In the genomic region with DNA sequence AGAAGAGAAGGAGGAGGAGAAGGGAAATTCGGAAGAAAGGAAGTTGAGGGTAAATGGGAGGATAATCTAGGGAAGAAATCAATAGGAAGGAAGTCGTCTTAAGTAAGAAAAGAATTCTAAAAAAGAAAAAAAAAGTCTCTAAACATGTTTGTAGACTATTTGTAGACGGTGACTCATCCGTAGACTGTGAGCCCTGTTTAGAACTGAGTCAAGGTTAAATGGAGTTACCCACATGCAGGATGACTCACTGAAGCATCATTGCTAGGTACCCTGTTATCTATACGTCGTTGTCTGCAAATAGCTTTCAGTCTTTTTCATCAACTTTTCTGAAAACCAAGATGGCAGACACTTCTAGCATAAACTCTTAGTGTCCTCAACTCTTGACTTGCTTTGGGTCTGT, we compare ENCODE assay signal across 22 mouse cellular contexts.
DNase-seq lines count a peak whose midpoint lies in the region; ATAC-seq and TF ChIP-seq lines count a peak whose summit lies in the region.
"Had no signal": no experiment of that assay in that cellular context is flagged by ENCODE, and none has a peak within 500 bp of the region (broad histone marks: within the 10 kb centered on the region; RNA-seq: fewer than 3 reads in every experiment).

No protein-coding gene starts in this region.

- no peaks in the 10 kb centered on the region for H3K27me3 ChIP-seq in MEL (ENCODE audit: control insufficient read depth in 1 of 2, insufficient read depth in 2 of 2, low read length in 2 of 2)
- H3K27me3 ChIP-seq: forebrain, embryonic 13.5 days; hindbrain, embryonic 12.5 days; hindbrain, embryonic 15.5 days had no signal

- DNase-seq in frontal cortex, postnatal 36 days (ENCODE audit: low spot score in 2 of 2): no peak
- DNase-seq in 416B (ENCODE audit: low read depth) (peak; percentile 32), MEL (ENCODE audit: low read depth, low spot score) (peak; percentile 73)
- peak; percentile 83 for DNase-seq in brain, adult 2 months (ENCODE audit: low read depth, low spot score)
- no peak for DNase-seq in thymus, adult 18-20 months
- no peak for DNase-seq in layer of hippocampus, adult 8-10 months (ENCODE audit: low spot score in 2 of 2)
- no peak for DNase-seq in gastrocnemius, postnatal 4 days (ENCODE audit: low spot score in 2 of 2)
- DNase-seq: adrenal gland, adult 8-10 months; adrenal gland, postnatal 25 days; cerebellum, adult 11 months; cerebellum, adult 2 months; cerebellum, adult 9-11 months; forebrain, postnatal 0 days; gastrocnemius, postnatal 10 days; gastrocnemius, postnatal 36 days; kidney, adult 11 months; kidney, adult 8-10 months had no signal

- H3K9ac ChIP-seq in MEL (ENCODE audit: control insufficient read depth, low read depth, low read length, poor library complexity, severe bottlenecking): no peak overlapping the region
- H3K9ac ChIP-seq: forebrain, embryonic 13.5 days; forebrain, postnatal 0 days; hindbrain, embryonic 12.5 days; hindbrain, embryonic 15.5 days had no signal

- TF ChIP-seq EP300 in MEL (IDR thresholded peaks at IDR 0.05; ENCODE audit: low read depth in 1 of 2, low read length in 2 of 2): 0 out of 4 replicates have a peak, but pooled peaks of 1 of the 2 experiments have one; percentile 25

- peaks cover 2 to 16% of the 10 kb centered on the region in 2 experiments; a peak in 3 of 4 replicates for H3K4me1 ChIP-seq in MEL (ENCODE audit: control insufficient read depth in 1 of 2, insufficient read depth in 2 of 2, low read length in 2 of 2)
- H3K4me1 ChIP-seq: forebrain, embryonic 10.5 days; forebrain, embryonic 13.5 days; hindbrain, embryonic 12.5 days; hindbrain, embryonic 15.5 days had no signal

- TF ChIP-seq CTCF in MEL (IDR thresholded peaks at IDR 0.05 in 2 of 3, conservative IDR thresholded peaks at IDR 0.05 in 1 of 3; ENCODE audit: control insufficient read depth in 1 of 3, insufficient read depth in 1 of 3, low read depth in 2 of 3, low read length in 3 of 3, poor library complexity in 1 of 3, severe bottlenecking in 1 of 3): no peak

- H3K4me3 ChIP-seq in MEL (ENCODE audit: control insufficient read depth in 1 of 2, insufficient read depth in 1 of 2, low read depth in 2 of 2, low read length in 2 of 2): no peak overlapping the region
- H3K4me3 ChIP-seq: forebrain, embryonic 10.5 days; forebrain, embryonic 13.5 days; hindbrain, embryonic 12.5 days; hindbrain, embryonic 15.5 days had no signal

- TF ChIP-seq POLR2A in MEL (IDR thresholded peaks at IDR 0.05; ENCODE audit: control insufficient read depth in 1 of 2, insufficient read depth in 1 of 2, low read depth in 1 of 2, low read length in 2 of 2, poor library complexity in 1 of 2): no peak

- no peaks in the 10 kb centered on the region for H3K9me3 ChIP-seq in MEL (replicated peaks; ENCODE audit: insufficient read depth, low read length)
- H3K9me3 ChIP-seq: forebrain, embryonic 10.5 days; forebrain, embryonic 13.5 days; hindbrain, embryonic 12.5 days; hindbrain, embryonic 15.5 days had no signal

- no peak for TF ChIP-seq RAD21 in MEL (IDR thresholded peaks at IDR 0.05; ENCODE audit: low read depth, low read length)

- peak; percentile 60 for ATAC-seq in frontal cortex, adult (ENCODE audit: low TSS enrichment)
- ATAC-seq: forebrain, embryonic 13.5 days; forebrain, postnatal 0 days had no signal

- H3K79me2 ChIP-seq in MEL (ENCODE audit: control insufficient read depth, insufficient read depth, low read length, poor library complexity): no peaks in the 10 kb centered on the region

- H3K27ac ChIP-seq in MEL (ENCODE audit: control insufficient read depth, low read depth, low read length): no peak overlapping the region
- H3K27ac ChIP-seq: forebrain, embryonic 10.5 days; forebrain, embryonic 13.5 days; hindbrain, embryonic 12.5 days; hindbrain, embryonic 15.5 days had no signal

- H3K36me3 ChIP-seq in MEL (ENCODE audit: control insufficient read depth in 1 of 2, insufficient read depth in 2 of 2, low read length in 2 of 2): peaks cover 0 to 16% of the 10 kb centered on the region in 2 experiments; a peak in 2 of 4 replicates
- H3K36me3 ChIP-seq: forebrain, embryonic 10.5 days; hindbrain, embryonic 12.5 days; hindbrain, embryonic 15.5 days had no signal

TF ChIP-seq in MEL, 35 proteins besides CTCF, POLR2A, EP300 and RAD21:
- 0 out of 2 replicates have a peak, but pooled peaks have one; percentile 47 for TF ChIP-seq GATA1 (IDR thresholded peaks at IDR 0.05; ENCODE audit: low read depth, low read length)
- TF ChIP-seq E2F4 (IDR thresholded peaks at IDR 0.05; ENCODE audit: borderline replicate concordance, low read depth, low read length): no peak
- TF ChIP-seq ETS1 (IDR thresholded peaks at IDR 0.05; ENCODE audit: low read depth, low read length): peak; percentile 58; the same call in 1 of the 2 replicates
- no peak for TF ChIP-seq TAL1 (IDR thresholded peaks at IDR 0.05; ENCODE audit: low read length)
- no peak for TF ChIP-seq BHLHE40 (IDR thresholded peaks at IDR 0.05; ENCODE audit: borderline replicate concordance, low read depth, low read length)
- TF ChIP-seq CHD1 (IDR thresholded peaks at IDR 0.05; ENCODE audit: low read depth, low read length): no peak
- no peak for TF ChIP-seq TCF12 (IDR thresholded peaks at IDR 0.05; ENCODE audit: low read depth, low read length)
- no peak for TF ChIP-seq RCOR1 (IDR thresholded peaks at IDR 0.05; ENCODE audit: low read depth, low read length)
- peak; percentile 44; the same call in 1 of the 2 replicates for TF ChIP-seq ZNF384 (IDR thresholded peaks at IDR 0.05; ENCODE audit: low read depth, low read length)
- TF ChIP-seq POLR2AphosphoS2 (IDR thresholded peaks at IDR 0.05; ENCODE audit: low read length): no peak
- peak; percentile 90 for TF ChIP-seq JUND (IDR thresholded peaks at IDR 0.05; ENCODE audit: low read depth, low read length)
TF ChIP-seq in MEL: peak in this region for 4.

Comparison
In these comparisons a context has a peak if more than half of its experiments do, and no peak if none do; other contexts are left out.
1. DNase-seq: peak in 416B (single experiment), MEL (single experiment) and brain, adult 2 months (single experiment); none in frontal cortex, postnatal 36 days (0 of 2), thymus, adult 18-20 months (0 of 2), layer of hippocampus, adult 8-10 months (0 of 2) and gastrocnemius, postnatal 4 days (0 of 2).